Mouse (Mus musculus): ENCODE measurements at regions not wholly inside any gene's neighbourhood (a gene's known extent, or its start where the extent isn't known, plus 50 kb on each side); places are given as distances from the start of the nearest gene placed in this dataset.

DNA sequence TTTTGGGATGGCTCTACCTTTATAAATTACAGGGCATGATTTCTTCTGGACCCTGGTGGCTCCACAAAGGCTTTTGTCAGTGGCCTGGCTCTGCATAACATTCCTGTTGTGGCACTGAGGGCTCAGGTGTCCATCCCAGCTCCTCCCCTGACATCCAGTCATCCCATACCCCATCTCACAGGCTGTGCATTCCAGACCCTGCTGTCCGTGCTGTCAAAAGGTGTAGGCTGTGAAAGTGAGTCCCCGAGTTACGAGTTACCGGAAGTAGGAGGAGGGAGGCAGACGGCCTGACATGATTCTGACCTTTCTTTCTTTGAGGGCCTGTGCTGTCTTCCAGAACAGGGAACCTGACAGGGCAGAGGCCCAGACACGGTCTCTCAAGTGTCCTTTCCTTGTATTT lies 397.6 kb downstream of the Irx1 start:
- TF ChIP-seq CTCF (IDR thresholded peaks at IDR 0.05; ENCODE audit: extremely low read depth, insufficient read depth, insufficient read length, insufficient replicate concordance) = no peak
- TF ChIP-seq POLR2A (IDR thresholded peaks at IDR 0.05; ENCODE audit: low read depth, low read length) = no peak

Data from spleen, adult 2 months (tissue).